Mouse (Mus musculus): ENCODE results near the gene Zfp839. TPM values are rescaled to one million over a fixed set of nuclear protein-coding genes. Genes with fewer than 3 reads are reported as not detected.

The Zfp839 gene
- 6.3 and 6.6 TPM in 2 replicates for polyA plus RNA-seq (2011; ENCODE audit: insufficient read length, low read depth, missing spikeins)

- Histone ChIP-seq H3K27ac (ENCODE audit: insufficient read depth, low read length) (peak within 1 kb of the TSS; percentile 21), H3K4me3 (ENCODE audit: insufficient read depth, low read length) (peak within 1 kb of the TSS; percentile 58), H3K4me1 (ENCODE audit: control insufficient read depth, insufficient read depth, low read length) (peaks cover 7% of the 10 kb centered on the region; the same call in 1 of the 2 replicates)
- TF ChIP-seq POLR2A (IDR thresholded peaks at IDR 0.05; ENCODE audit: low read depth, low read length) (peak; percentile 65), CTCF (IDR thresholded peaks at IDR 0.05; ENCODE audit: borderline replicate concordance, insufficient read depth, low read length) (no peak)
Measured at GRCm38 (mm10) chr12:110850010-110850928, at the start of gene Zfp839. TSS of gene Zfp839 (plus strand) at chr12:110850253.

GRCm38 (mm10) chr12:110801876-110802464 lies 48.1 kb upstream of the Zfp839 start:
- TF ChIP-seq CTCF (IDR thresholded peaks at IDR 0.05; ENCODE audit: borderline replicate concordance, insufficient read depth, low read length) (no peak), POLR2A (IDR thresholded peaks at IDR 0.05; ENCODE audit: low read depth, low read length) (no peak)
- no peak overlapping the region for H3K4me3 ChIP-seq (ENCODE audit: insufficient read depth, low read length)
- no peak overlapping the region for H3K27ac ChIP-seq (ENCODE audit: insufficient read depth, low read length)
- peaks cover 10% of the 10 kb centered on the region for H3K4me1 ChIP-seq (ENCODE audit: control insufficient read depth, insufficient read depth, low read length)

GRCm38 (mm10) chr12:110802674-110803297 lies 47.3 kb upstream of the Zfp839 start:
- TF ChIP-seq CTCF (IDR thresholded peaks at IDR 0.05; ENCODE audit: borderline replicate concordance, insufficient read depth, low read length): no peak
- Histone ChIP-seq H3K27ac (ENCODE audit: insufficient read depth, low read length) (no peak overlapping the region), H3K4me1 (ENCODE audit: control insufficient read depth, insufficient read depth, low read length) (peaks cover 6% of the 10 kb centered on the region), H3K4me3 (ENCODE audit: insufficient read depth, low read length) (no peak overlapping the region)

GRCm38 (mm10) chr12:110804261-110804660 lies 45.8 kb upstream of the Zfp839 start:
- TF ChIP-seq CTCF (IDR thresholded peaks at IDR 0.05; ENCODE audit: borderline replicate concordance, insufficient read depth, low read length) (no peak), POLR2A (IDR thresholded peaks at IDR 0.05; ENCODE audit: low read depth, low read length) (no peak)
- Histone ChIP-seq H3K4me3 (ENCODE audit: insufficient read depth, low read length) (no peak overlapping the region), H3K27ac (ENCODE audit: insufficient read depth, low read length) (no peak overlapping the region), H3K4me1 (ENCODE audit: control insufficient read depth, insufficient read depth, low read length) (peaks cover 5% of the 10 kb centered on the region; the same call in 1 of the 2 replicates)

DNA sequence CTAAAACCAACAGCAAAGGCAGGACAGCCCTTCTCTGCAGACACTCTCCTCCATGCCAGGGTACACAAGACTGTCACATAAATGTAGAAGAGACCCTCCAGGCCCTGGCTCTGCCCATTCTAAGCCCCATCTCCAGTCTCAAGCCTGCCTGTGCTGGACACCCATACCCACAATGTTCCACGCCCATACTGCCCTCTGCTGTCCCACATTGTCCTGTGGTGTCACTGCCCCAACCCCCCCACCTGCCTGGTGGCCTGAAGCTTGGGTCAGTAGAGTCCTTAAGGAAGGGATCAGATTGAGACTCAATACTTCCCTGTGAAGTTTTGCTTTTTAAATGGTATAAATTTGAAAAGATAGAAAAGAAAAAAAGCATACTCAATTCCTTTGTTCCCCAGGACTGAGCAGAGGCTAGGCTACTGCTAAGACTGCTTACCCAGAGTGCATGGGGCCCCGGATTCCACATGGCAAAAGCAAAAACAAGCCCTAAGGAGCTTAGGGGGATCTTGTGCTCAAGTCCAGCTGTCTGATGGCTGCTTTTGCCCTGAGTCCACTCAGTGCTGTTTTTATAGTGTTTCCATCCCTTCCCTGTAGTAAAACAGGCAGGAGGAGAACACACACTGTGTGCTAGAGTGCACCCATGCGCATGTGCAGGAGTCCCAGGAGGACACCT lies 43.6 kb upstream of the Zfp839 start:
- Histone ChIP-seq H3K27ac (ENCODE audit: insufficient read depth, low read length) (no peak overlapping the region), H3K4me3 (ENCODE audit: insufficient read depth, low read length) (no peak overlapping the region), H3K4me1 (ENCODE audit: control insufficient read depth, insufficient read depth, low read length) (peaks cover 5% of the 10 kb centered on the region; the same call in 1 of the 2 replicates)
- TF ChIP-seq POLR2A (IDR thresholded peaks at IDR 0.05; ENCODE audit: low read depth, low read length) (no peak), CTCF (IDR thresholded peaks at IDR 0.05; ENCODE audit: borderline replicate concordance, insufficient read depth, low read length) (peak; percentile 43; the same call in 1 of the 2 replicates)

DNA sequence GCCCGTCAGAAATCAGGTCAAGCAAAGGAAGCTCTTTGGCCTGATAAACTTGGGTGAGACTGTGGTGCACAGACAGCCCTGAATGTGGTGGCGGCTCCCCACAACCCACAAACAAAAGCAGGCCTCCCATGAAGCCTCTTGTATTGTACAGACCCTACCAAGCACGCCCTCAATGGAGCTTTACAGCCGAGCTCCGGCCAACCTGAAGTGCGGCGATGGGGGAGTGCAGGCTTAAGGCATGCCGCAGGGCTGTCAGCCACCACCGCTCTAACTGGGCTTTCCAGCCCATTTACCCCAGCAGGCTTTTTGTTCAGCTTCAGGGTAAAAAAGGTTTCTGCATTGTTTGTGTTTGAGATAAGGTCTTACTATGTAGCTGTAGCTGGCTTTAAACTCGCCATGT lies 41.6 kb upstream of the Zfp839 start:
- no peak for TF ChIP-seq CTCF (IDR thresholded peaks at IDR 0.05; ENCODE audit: borderline replicate concordance, insufficient read depth, low read length)
- no peak for TF ChIP-seq POLR2A (IDR thresholded peaks at IDR 0.05; ENCODE audit: low read depth, low read length)
- H3K27ac ChIP-seq (ENCODE audit: insufficient read depth, low read length): no peak overlapping the region

DNA sequence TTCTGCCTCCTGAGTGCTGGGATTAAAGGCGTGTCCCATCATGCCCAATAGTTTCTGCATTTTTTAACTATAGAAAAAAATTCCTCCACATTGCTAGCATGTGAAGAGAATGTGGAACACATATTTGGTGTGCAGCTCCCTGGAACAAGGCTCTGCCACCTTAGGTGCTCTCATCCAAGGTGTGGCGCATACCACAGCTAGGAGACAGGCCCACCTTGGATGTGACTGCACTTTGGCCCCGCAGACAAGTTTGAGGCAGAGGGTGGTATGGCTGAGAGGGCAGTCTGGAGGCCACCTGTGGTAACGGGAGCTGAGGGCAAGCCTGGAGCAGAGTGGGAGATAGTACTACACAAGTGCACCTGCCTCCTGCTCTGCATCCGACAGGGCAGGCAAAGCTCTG lies 41.2 kb upstream of the Zfp839 start:
- Histone ChIP-seq H3K4me1 (ENCODE audit: control insufficient read depth, insufficient read depth, low read length) (no peaks in the 10 kb centered on the region), H3K27ac (ENCODE audit: insufficient read depth, low read length) (no peak overlapping the region), H3K4me3 (ENCODE audit: insufficient read depth, low read length) (no peak overlapping the region)
- no peak for TF ChIP-seq POLR2A (IDR thresholded peaks at IDR 0.05; ENCODE audit: low read depth, low read length)
- TF ChIP-seq CTCF (IDR thresholded peaks at IDR 0.05; ENCODE audit: borderline replicate concordance, insufficient read depth, low read length): no peak

More for the DNA sequence above, 41.6 kb upstream of the Zfp839 start:
- H3K4me1 ChIP-seq (ENCODE audit: control insufficient read depth, insufficient read depth, low read length): no peaks in the 10 kb centered on the region
- H3K4me3 ChIP-seq (ENCODE audit: insufficient read depth, low read length): no peak overlapping the region

DNA sequence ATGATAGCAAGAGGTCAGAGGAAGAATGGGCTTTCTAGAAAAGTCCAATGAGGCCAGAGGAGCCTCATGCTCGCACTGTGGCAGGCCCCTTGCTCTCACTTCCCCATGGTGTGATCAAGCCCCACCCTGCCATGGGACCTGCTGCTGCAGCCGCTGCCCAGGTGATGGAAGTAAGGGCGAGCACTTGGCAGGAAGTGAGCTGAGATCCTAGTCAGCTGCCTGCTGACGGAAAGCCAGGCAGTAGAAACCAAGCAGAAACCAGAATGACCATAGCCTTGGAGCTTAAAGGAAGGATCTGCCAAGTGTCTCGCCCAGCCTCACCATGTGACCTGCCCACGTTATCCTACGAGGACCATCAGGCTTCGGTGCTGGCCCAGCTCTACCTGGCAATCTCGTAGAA lies 36.9 kb upstream of the Zfp839 start:
- Histone ChIP-seq H3K27ac (ENCODE audit: insufficient read depth, low read length) (no peak overlapping the region), H3K4me1 (ENCODE audit: control insufficient read depth, insufficient read depth, low read length) (no peaks in the 10 kb centered on the region), H3K4me3 (ENCODE audit: insufficient read depth, low read length) (no peak overlapping the region)
- no peak for TF ChIP-seq POLR2A (IDR thresholded peaks at IDR 0.05; ENCODE audit: low read depth, low read length)

DNA sequence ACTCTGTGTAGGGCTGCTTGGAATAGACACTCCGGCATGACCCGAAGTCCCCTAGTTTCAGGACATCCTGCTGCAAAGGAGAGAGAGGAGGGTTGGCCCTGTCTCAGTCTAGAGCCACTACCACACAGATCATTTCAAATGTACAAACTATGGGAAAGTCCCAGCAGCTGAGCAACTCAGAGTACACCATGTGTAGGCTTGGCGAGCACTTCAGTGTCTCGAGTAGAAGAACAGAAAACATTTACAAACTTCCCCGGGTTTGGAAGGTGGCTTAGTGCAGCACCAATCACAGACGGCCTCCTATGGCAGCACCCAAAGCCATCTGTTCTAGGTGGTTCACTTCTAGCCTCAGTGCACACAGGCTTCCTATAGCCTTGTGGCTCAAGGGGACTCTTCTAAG lies 36.4 kb upstream of the Zfp839 start:
- no peaks in the 10 kb centered on the region for H3K4me1 ChIP-seq (ENCODE audit: control insufficient read depth, insufficient read depth, low read length)
- TF ChIP-seq CTCF (IDR thresholded peaks at IDR 0.05; ENCODE audit: borderline replicate concordance, insufficient read depth, low read length) (no peak), POLR2A (IDR thresholded peaks at IDR 0.05; ENCODE audit: low read depth, low read length) (no peak)
- H3K4me3 ChIP-seq (ENCODE audit: insufficient read depth, low read length): no peak overlapping the region
- no peak overlapping the region for H3K27ac ChIP-seq (ENCODE audit: insufficient read depth, low read length)
